Mouse (Mus musculus) bone marrow macrophage, adult 2 months (primary cell): ENCODE data around the gene Smurf1.

Source experiments
- CTCF ChIP-seq: IDR thresholded peaks from 2 replicates; pipeline ENCODE4 v1.5.1; 2012; ENCODE audit warnings: low read depth, mild to moderate bottlenecking, low read length, moderate library complexity
- POLR2A ChIP-seq: IDR thresholded peaks from 2 replicates; pipeline ENCODE4 v1.6.1; 2012; ENCODE audit warnings: mild to moderate bottlenecking, low read depth, low read length, borderline replicate concordance

DNA sequence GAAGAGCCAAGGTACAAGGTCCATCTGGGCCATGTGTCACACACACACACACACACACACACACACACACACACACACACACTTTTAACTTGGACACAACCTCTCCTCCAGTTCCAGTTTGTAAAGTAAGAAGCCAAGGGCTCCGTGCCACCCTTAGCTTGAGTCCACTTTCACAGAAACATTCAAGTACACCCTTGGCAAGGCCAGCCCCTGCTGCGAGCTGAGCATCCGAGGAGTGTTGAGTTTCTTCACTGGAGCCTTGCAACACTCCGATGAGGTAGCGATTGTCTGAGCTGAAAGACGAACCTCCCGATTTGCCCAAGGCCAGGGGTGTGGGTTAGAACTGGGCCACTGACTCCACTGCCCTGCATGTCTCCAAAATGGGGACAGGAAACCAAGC, 20.7 kb downstream of the Smurf1 start:
- TF ChIP-seq CTCF (no peak), POLR2A (no peak)
